Mouse (Mus musculus) erythroblast, embryonic 14.5 days (primary cell): Measurements from ENCODE around the gene 4932438H23Rik.

Experiments
- GATA1 ChIP-seq: IDR thresholded peaks from 2 replicates; pipeline ENCODE4 v1.6.1; 2012; ENCODE audit warnings: low read length, inconsistent platforms, mixed read lengths
- TAL1 ChIP-seq: IDR thresholded peaks from 3 replicates; pipeline ENCODE4 v1.6.1; 2012; ENCODE audit warnings: low read length, inconsistent platforms, mixed read lengths

DNA sequence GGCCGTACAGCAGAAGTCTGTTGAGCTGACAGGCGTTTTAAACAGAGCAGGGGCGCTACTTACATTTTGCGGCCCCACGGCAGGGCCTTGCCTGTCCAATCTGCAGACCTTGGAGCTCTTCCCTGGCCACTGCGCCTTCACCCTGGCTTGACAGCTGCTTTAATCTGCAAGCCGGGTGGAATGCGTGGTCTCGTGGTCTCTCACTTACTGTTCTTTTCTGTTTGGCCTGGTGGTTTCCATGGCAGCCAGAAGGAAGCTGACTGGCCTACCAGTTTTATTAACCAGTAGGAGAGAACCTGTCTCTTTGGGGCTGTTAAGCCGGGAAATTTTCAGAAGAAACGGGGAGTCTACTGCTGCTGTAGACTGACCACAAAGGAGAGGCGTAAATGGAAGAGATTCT lies 26.0 kb downstream of the 4932438H23Rik start:
- TF ChIP-seq GATA1: no peak
- TF ChIP-seq TAL1: no peak
